Mouse (Mus musculus) brain, embryonic 14.5 days (tissue): ENCODE measurements at regions not wholly inside any gene's neighbourhood (a gene's known extent, or its start where the extent isn't known, plus 50 kb on each side); places are given as distances from the start of the nearest gene placed in this dataset.

Source experiments
- CTCF ChIP-seq: fragments of 200-500 bp; IDR thresholded peaks from 2 replicates; pipeline ENCODE4 v1.5.1; 2012; ENCODE audit warnings: inconsistent platforms, mild to moderate bottlenecking, moderate library complexity, borderline replicate concordance; ENCODE audit not compliant: insufficient read depth, insufficient read length; ENCODE audit errors: extremely low read depth
- POLR2A ChIP-seq: fragments of 200-500 bp; IDR thresholded peaks from 2 replicates; pipeline ENCODE4 v1.6.1; 2012; ENCODE audit warnings: mild to moderate bottlenecking, inconsistent platforms, borderline replicate concordance; ENCODE audit not compliant: poor library complexity, insufficient read depth, insufficient read length, severe bottlenecking; ENCODE audit errors: extremely low read depth

GRCm38 (mm10) chr1:190497474-190497873 is 327.0 kb upstream of the Prox1 start:
- TF ChIP-seq CTCF (no peak), POLR2A (no peak)
